In the genomic region with DNA sequence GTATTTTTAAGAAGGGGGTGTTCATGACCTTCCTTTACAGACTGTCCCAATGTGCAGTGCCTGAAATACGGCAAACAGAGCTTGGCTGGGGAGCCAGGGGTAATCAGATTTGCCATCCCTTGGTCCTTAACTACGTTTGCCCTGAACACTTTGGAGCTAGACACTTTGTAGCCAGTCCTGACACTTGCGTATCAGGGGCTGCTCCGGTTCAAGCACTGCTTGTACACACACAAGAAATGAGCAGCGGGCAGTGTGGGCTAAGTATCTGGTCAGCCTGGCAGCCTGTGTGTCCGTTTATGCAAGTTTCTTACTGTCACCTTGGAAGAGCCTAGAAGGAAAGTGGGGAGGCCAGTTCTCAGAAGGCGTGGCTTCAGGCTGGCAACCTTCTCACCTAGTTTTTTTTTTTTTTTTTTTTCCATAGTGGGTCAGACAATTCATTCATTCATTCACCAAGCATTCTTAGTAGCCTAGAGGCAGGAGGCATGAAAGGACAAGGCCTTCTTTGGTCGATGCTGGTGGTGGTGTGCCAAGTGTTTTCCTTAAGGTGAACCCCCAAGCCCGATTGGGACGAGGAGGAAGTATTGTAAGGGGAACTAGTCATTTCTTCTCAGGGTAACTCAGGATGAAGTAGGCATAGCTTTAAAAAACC, we compare ENCODE assay signal across 8 mouse cellular contexts. TPM values are rescaled to one million over a fixed set of nuclear protein-coding genes. Genes with fewer than 3 reads are reported as not detected.
DNase-seq lines count a peak whose midpoint lies in the region; ATAC-seq and TF ChIP-seq lines count a peak whose summit lies in the region.

No protein-coding gene starts in this region.

- WGBS in liver, adult 2 months: 59% methylated on average over 10 of the region's 10 CpGs
- 58% methylated on average over 10 of the region's 10 CpGs for WGBS in kidney, embryonic 14.5 days
- WGBS in midbrain, embryonic 13.5 days: 55% methylated on average over 10 of the region's 10 CpGs

- H3K9me3 ChIP-seq in kidney, embryonic 14.5 days (ENCODE audit: control insufficient read depth, low read length): no peaks in the 10 kb centered on the region
- no peaks in the 10 kb centered on the region for H3K9me3 ChIP-seq in midbrain, embryonic 13.5 days

- H3K27me3 ChIP-seq in liver, adult 2 months (ENCODE audit: control insufficient read depth, insufficient read depth, low read length): no peaks in the 10 kb centered on the region
- H3K27me3 ChIP-seq in kidney, embryonic 14.5 days (ENCODE audit: control insufficient read depth, insufficient read depth, low read length): no peaks in the 10 kb centered on the region
- no peaks in the 10 kb centered on the region for H3K27me3 ChIP-seq in midbrain, embryonic 13.5 days

- peak overlapping the region; percentile 7; the same call in 1 of the 2 replicates for H3K9ac ChIP-seq in liver, adult 2 months (ENCODE audit: low read depth, low read length)
- peak overlapping the region; percentile 73; the same call in 1 of the 2 replicates for H3K9ac ChIP-seq in kidney, embryonic 14.5 days (ENCODE audit: low read depth, low read length)
- 0 out of 2 replicates have a peak overlapping the region, but pooled peaks have one; percentile 88 for H3K9ac ChIP-seq in midbrain, embryonic 13.5 days (replicated peaks)

- peak overlapping the region; percentile 67 for H3K27ac ChIP-seq in liver, adult 2 months (replicated peaks; ENCODE audit: insufficient read depth, low read depth, low read length)
- peak overlapping the region; percentile 96; the same call in 1 of the 2 replicates for H3K27ac ChIP-seq in kidney, embryonic 14.5 days (ENCODE audit: low read depth, low read length)
- H3K27ac ChIP-seq in midbrain, embryonic 13.5 days: no peak overlapping the region

- H3K36me3 ChIP-seq in liver, adult 2 months (ENCODE audit: control insufficient read depth, insufficient read depth, low read length): peaks cover 6% of the 10 kb centered on the region; the same call in 1 of the 2 replicates
- no peaks in the 10 kb centered on the region for H3K36me3 ChIP-seq in kidney, embryonic 14.5 days (ENCODE audit: control insufficient read depth, insufficient read depth, low read length)
- H3K36me3 ChIP-seq in midbrain, embryonic 13.5 days: no peaks in the 10 kb centered on the region

- DNase-seq in liver, adult 2 months (ENCODE audit: extremely low read depth, low read depth, low spot score): no peak
- no peak for DNase-seq in liver
- peak; percentile 76 for DNase-seq in fat pad, adult 2 months (ENCODE audit: extremely low read depth, low read depth, low spot score)
- DNase-seq in urinary bladder, postnatal 14 days (ENCODE audit: low spot score): no peak
- DNase-seq in frontal cortex, postnatal 25 days (ENCODE audit: low spot score in 2 of 2): no peak
- no peak for DNase-seq in adrenal gland, postnatal 4 days (ENCODE audit: low spot score in 2 of 2)

- peaks cover 7% of the 10 kb centered on the region for H3K79me2 ChIP-seq in liver, adult 2 months (ENCODE audit: control insufficient read depth, insufficient read depth, low read length)

- H3K4me3 ChIP-seq in liver, adult 2 months (ENCODE audit: insufficient read depth, low read depth, low read length): no peak overlapping the region; the same call in 1 of the 2 replicates
- H3K4me3 ChIP-seq in kidney, embryonic 14.5 days (ENCODE audit: low read length): peak overlapping the region; percentile 78
- H3K4me3 ChIP-seq in midbrain, embryonic 13.5 days (replicated peaks): peak overlapping the region; percentile 80

- no peak for TF ChIP-seq CTCF in liver, adult 2 months (IDR thresholded peaks at IDR 0.05; ENCODE audit: low read depth, low read length)

- no peak for TF ChIP-seq POLR2A in liver, adult 2 months (IDR thresholded peaks at IDR 0.05; ENCODE audit: extremely low read depth, insufficient read depth, low read length)

- H3K4me2 ChIP-seq in kidney, embryonic 14.5 days (replicated peaks; ENCODE audit: low read depth, low read length): peak overlapping the region; percentile 81
- H3K4me2 ChIP-seq in midbrain, embryonic 13.5 days (replicated peaks): peak overlapping the region; percentile 81

- H3K4me1 ChIP-seq in liver, adult 2 months (ENCODE audit: control insufficient read depth, insufficient read depth, low read length): peaks cover 12% of the 10 kb centered on the region
- peaks cover 12% of the 10 kb centered on the region for H3K4me1 ChIP-seq in kidney, embryonic 14.5 days (ENCODE audit: control insufficient read depth, insufficient read depth, low read length)
- peaks cover 30% of the 10 kb centered on the region for H3K4me1 ChIP-seq in midbrain, embryonic 13.5 days (replicated peaks)

- ATAC-seq in kidney, embryonic 14.5 days (ENCODE audit: low FRiP score, low TSS enrichment): no peak
- ATAC-seq in midbrain, embryonic 13.5 days: no peak

RNA-seq across cellular contexts. Expression of gene Eid3, which starts 8.3 kb away (rescaled TPM):
- total RNA-seq in liver, adult 2 months (2014; rRNA removed): 2.1 and 2.3 TPM in 2 replicates
- polyA plus RNA-seq in liver, adult 2 months (2012; rRNA removed): 0.26 and 0.50 TPM in 2 replicates
- polyA plus RNA-seq in kidney, embryonic 14.5 days (2014; fragmentation: Nextera tagmentation; extraction: Ambion mirVana): 0.34 and 0.81 TPM in 2 replicates
- polyA plus RNA-seq in midbrain, embryonic 13.5 days (2015; fragmentation: Nextera tagmentation; extraction: Ambion mirVana): 0.47 and 0.55 TPM in 2 replicates
- 1 to 10 TPM; 4.1 to 5.8 TPM for total RNA-seq in adrenal gland, postnatal 4 days (2021)

RNA-seq across cellular contexts. Expression of gene Txnrd1, which starts 24.4 kb away (rescaled TPM):
- 71.2 and 83.2 TPM in 2 replicates for total RNA-seq in liver, adult 2 months (2014; rRNA removed)
- 50.4 and 51.9 TPM in 2 replicates for polyA plus RNA-seq in liver, adult 2 months (2012; rRNA removed)
- polyA plus RNA-seq in kidney, embryonic 14.5 days (2014; fragmentation: Nextera tagmentation; extraction: Ambion mirVana): 72.4 and 136 TPM in 2 replicates
- polyA plus RNA-seq in midbrain, embryonic 13.5 days (2015; fragmentation: Nextera tagmentation; extraction: Ambion mirVana): 133 and 141 TPM in 2 replicates
- total RNA-seq in adrenal gland, postnatal 4 days (2021): 100 to 1,000 TPM in 1 of 2 experiments, 10 to 100 TPM in 1; 93.9 to 109 TPM

Comparison
In these comparisons a context has a peak if more than half of its experiments do, and no peak if none do; other contexts are left out.
1. H3K9ac ChIP-seq: peak in every context shown above with its lines; median percentile 88 in midbrain, embryonic 13.5 days; 73 in kidney, embryonic 14.5 days; 7 in liver, adult 2 months.